Mouse (Mus musculus): ENCODE measurements at regions not wholly inside any gene's neighbourhood (a gene's known extent, or its start where the extent isn't known, plus 50 kb on each side); places are given as distances from the start of the nearest gene placed in this dataset.

GRCm38 (mm10) chr8:6813816-6814215 is 1708.7 kb upstream of the Slc10a2 start:
- intact Hi-C loops (cut with DNase I) = no loop called here
- no peak for DNase-seq (ENCODE audit: low spot score in 2 of 2)

- no peak for DNase-seq (ENCODE audit: low spot score in 2 of 2)
- intact Hi-C loops (cut with DNase I) = no loop called here
Measured at GRCm38 (mm10) chr8:6807116-6807515, 1702.0 kb upstream of the Slc10a2 start.

GRCm38 (mm10) chr8:6803199-6803598 is 1698.0 kb upstream of the Slc10a2 start:
- intact Hi-C loops (cut with DNase I) = no loop called here

GRCm38 (mm10) chr8:6801076-6801475 is 1695.9 kb upstream of the Slc10a2 start:
- intact Hi-C loops (cut with DNase I) = no loop called here
- no peak for DNase-seq (ENCODE audit: low spot score in 2 of 2)

More at GRCm38 (mm10) chr8:6803199-6803598, 1698.0 kb upstream of the Slc10a2 start:
- no peak for DNase-seq (ENCODE audit: low spot score in 2 of 2)

GRCm38 (mm10) chr8:6789096-6789495 is 1683.9 kb upstream of the Slc10a2 start:
- no peak for DNase-seq (ENCODE audit: low spot score in 2 of 2)
- intact Hi-C loops (cut with DNase I) = no loop called here

- no peak for DNase-seq (ENCODE audit: low spot score in 2 of 2)
- intact Hi-C loops (cut with DNase I) = no loop called here
Measured at GRCm38 (mm10) chr8:6780983-6781382, 1675.8 kb upstream of the Slc10a2 start.

GRCm38 (mm10) chr8:6775103-6775502 is 1670.0 kb upstream of the Slc10a2 start:
- DNase-seq (ENCODE audit: low spot score in 2 of 2) = no peak
- intact Hi-C loops (cut with DNase I) = no loop called here

GRCm38 (mm10) chr8:6729571-6729970 is 1624.4 kb upstream of the Slc10a2 start:
- intact Hi-C loops (cut with DNase I) = no loop called here
- DNase-seq (ENCODE audit: low spot score in 2 of 2) = no peak

- peak in 1 of 2 experiments; percentile 5 for DNase-seq (ENCODE audit: low spot score in 2 of 2)
- intact Hi-C loops (cut with DNase I) = no loop called here
Measured at GRCm38 (mm10) chr8:6708886-6709449, 1603.8 kb upstream of the Slc10a2 start.

- no peak for DNase-seq (ENCODE audit: low spot score in 2 of 2)
- intact Hi-C loops (cut with DNase I) = no loop called here
Measured at GRCm38 (mm10) chr8:6688595-6688994, 1583.4 kb upstream of the Slc10a2 start.

- intact Hi-C loops (cut with DNase I) = no loop called here
- no peak for DNase-seq (ENCODE audit: low spot score in 2 of 2)
Measured at GRCm38 (mm10) chr8:6658860-6659259, 1553.7 kb upstream of the Slc10a2 start.

GRCm38 (mm10) chr8:6657451-6657990 is 1552.4 kb upstream of the Slc10a2 start:
- intact Hi-C loops (cut with DNase I) = no loop called here
- DNase-seq (ENCODE audit: low spot score in 2 of 2) = no peak

GRCm38 (mm10) chr8:6652180-6652579 is 1547.0 kb upstream of the Slc10a2 start:
- DNase-seq (ENCODE audit: low spot score in 2 of 2) = no peak
- intact Hi-C loops (cut with DNase I) = no loop called here

GRCm38 (mm10) chr8:6648083-6648482 is 1542.9 kb upstream of the Slc10a2 start:
- intact Hi-C loops (cut with DNase I) = no loop called here
- DNase-seq (ENCODE audit: low spot score in 2 of 2) = no peak

GRCm38 (mm10) chr8:6645287-6645957 is 1540.3 kb upstream of the Slc10a2 start:
- intact Hi-C loops (cut with DNase I) = no loop called here
- DNase-seq (ENCODE audit: low spot score in 2 of 2) = no peak

- DNase-seq (ENCODE audit: low spot score in 2 of 2) = no peak
- intact Hi-C loops (cut with DNase I) = no loop called here
Measured at GRCm38 (mm10) chr8:6644396-6644795, 1539.2 kb upstream of the Slc10a2 start.

GRCm38 (mm10) chr8:6627009-6627557 is 1521.9 kb upstream of the Slc10a2 start:
- intact Hi-C loops (cut with DNase I) = no loop called here
- DNase-seq (ENCODE audit: low spot score in 2 of 2) = no peak

GRCm38 (mm10) chr8:6608891-6609290 is 1503.7 kb upstream of the Slc10a2 start:
- DNase-seq (ENCODE audit: low spot score in 2 of 2) = no peak
- intact Hi-C loops (cut with DNase I) = no loop called here

GRCm38 (mm10) chr8:6606854-6607535 is 1501.8 kb upstream of the Slc10a2 start:
- intact Hi-C loops (cut with DNase I) = no loop called here

GRCm38 (mm10) chr8:6604232-6604804 is 1499.2 kb upstream of the Slc10a2 start:
- intact Hi-C loops (cut with DNase I) = no loop called here
- DNase-seq (ENCODE audit: low spot score in 2 of 2) = peak in 1 of 2 experiments; percentile 11

More at GRCm38 (mm10) chr8:6606854-6607535, 1501.8 kb upstream of the Slc10a2 start:
- DNase-seq (ENCODE audit: low spot score in 2 of 2) = peak; percentile 5 to 6
